11 mouse cellular contexts compared by ENCODE assay signal in genomic region chr4:124765802-124766565, GRCm38 (mm10). TPM values are rescaled to one million over a fixed set of nuclear protein-coding genes. Genes with fewer than 3 reads are reported as not detected.
DNase-seq lines count a peak whose midpoint lies in the region; ATAC-seq and TF ChIP-seq lines count a peak whose summit lies in the region.
"Had no signal": no experiment of that assay in that cellular context is flagged by ENCODE, and none has a peak within 500 bp of the region (broad histone marks: within the 10 kb centered on the region; RNA-seq: fewer than 3 reads in every experiment).

No protein-coding gene starts in this region.

- 6% methylated on average over 23 of the region's 23 CpGs for WGBS in liver, adult 2 months
- 57% methylated on average over 23 of the region's 23 CpGs for WGBS in liver, embryonic 12.5 days (ENCODE audit: insufficient replicate concordance)
- WGBS in limb, embryonic 10.5 days: 95% methylated on average over 23 of the region's 23 CpGs

- peak overlapping the region; percentile 2; the same call in 1 of the 2 replicates for H3K4me3 ChIP-seq in liver, adult 2 months (ENCODE audit: insufficient read depth, low read depth, low read length)
- H3K4me3 ChIP-seq in liver, embryonic 12.5 days: no peak overlapping the region
- H3K4me3 ChIP-seq in limb, embryonic 10.5 days: no peak overlapping the region
- H3K4me3 ChIP-seq: lung, embryonic 15.5 days had no signal

- intact Hi-C loops in heart, postnatal 10 days (cut with DNase I): no loop called here

- peak; percentile 90 for DNase-seq in heart, adult 11 months
- no peak for DNase-seq in heart, postnatal 10 days
- DNase-seq in liver, adult 2 months (ENCODE audit: extremely low read depth, low read depth, low spot score): peak; percentile 86
- DNase-seq in liver: no peak
- peak; percentile 75 for DNase-seq in brain, adult 2 months (ENCODE audit: low read depth, low spot score)
- DNase-seq in limb, embryonic 10.5 days (ENCODE audit: low spot score): no peak
- no peak for DNase-seq in thymus, postnatal 14 days
- DNase-seq: cerebellum, adult 9-10 months had no signal

- H3K27ac ChIP-seq in liver, adult 2 months (replicated peaks; ENCODE audit: insufficient read depth, low read depth, low read length): peak overlapping the region; percentile 92
- H3K27ac ChIP-seq in liver, embryonic 12.5 days: peak overlapping the region; percentile 50
- no peak overlapping the region for H3K27ac ChIP-seq in limb, embryonic 10.5 days
- H3K27ac ChIP-seq: hindbrain, embryonic 14.5 days; lung, embryonic 15.5 days had no signal

- peaks cover 26% of the 10 kb centered on the region for H3K4me1 ChIP-seq in liver, adult 2 months (ENCODE audit: control insufficient read depth, insufficient read depth, low read length)
- peaks cover 75% of the 10 kb centered on the region for H3K4me1 ChIP-seq in liver, embryonic 12.5 days
- H3K4me1 ChIP-seq in limb, embryonic 10.5 days: no peaks in the 10 kb centered on the region

- peak overlapping the region; percentile 41 for H3K9ac ChIP-seq in liver, adult 2 months (ENCODE audit: low read depth, low read length)
- no peak overlapping the region for H3K9ac ChIP-seq in liver, embryonic 12.5 days
- H3K9ac ChIP-seq: hindbrain, embryonic 14.5 days; lung, embryonic 15.5 days had no signal

- H3K27me3 ChIP-seq in liver, adult 2 months (ENCODE audit: control insufficient read depth, insufficient read depth, low read length): no peaks in the 10 kb centered on the region
- no peaks in the 10 kb centered on the region for H3K27me3 ChIP-seq in liver, embryonic 12.5 days (replicated peaks)
- H3K27me3 ChIP-seq in limb, embryonic 10.5 days (ENCODE audit: low read depth, poor library complexity, severe bottlenecking): no peaks in the 10 kb centered on the region
- H3K27me3 ChIP-seq: lung, embryonic 15.5 days had no signal

- ATAC-seq in liver, embryonic 12.5 days: no peak

- H3K9me3 ChIP-seq in liver, embryonic 12.5 days (replicated peaks): no peaks in the 10 kb centered on the region
- no peaks in the 10 kb centered on the region for H3K9me3 ChIP-seq in limb, embryonic 10.5 days (replicated peaks)
- H3K9me3 ChIP-seq: lung, embryonic 15.5 days had no signal

- H3K79me2 ChIP-seq in liver, adult 2 months (ENCODE audit: control insufficient read depth, insufficient read depth, low read length): peaks cover 66% of the 10 kb centered on the region

- no peaks in the 10 kb centered on the region for H3K36me3 ChIP-seq in liver, adult 2 months (ENCODE audit: control insufficient read depth, insufficient read depth, low read length)
- peaks cover 23% of the 10 kb centered on the region for H3K36me3 ChIP-seq in liver, embryonic 12.5 days
- no peaks in the 10 kb centered on the region for H3K36me3 ChIP-seq in limb, embryonic 10.5 days
- H3K36me3 ChIP-seq: lung, embryonic 15.5 days had no signal

- TF ChIP-seq POLR2A in liver, adult 2 months (IDR thresholded peaks at IDR 0.05; ENCODE audit: extremely low read depth, insufficient read depth, low read length): no peak

- TF ChIP-seq CTCF in liver, adult 2 months (IDR thresholded peaks at IDR 0.05; ENCODE audit: low read depth, low read length): no peak

- peak overlapping the region; percentile 9; the same call in 1 of the 2 replicates for H3K4me2 ChIP-seq in liver, embryonic 12.5 days
- H3K4me2 ChIP-seq: hindbrain, embryonic 14.5 days; lung, embryonic 15.5 days had no signal

RNA-seq across cellular contexts. Expression of gene Inpp5b, which starts 24.3 kb away (rescaled TPM):
- total RNA-seq in heart, postnatal 10 days (2021): 10 to 100 TPM; 10.1 to 14.9 TPM
- 15.3 and 15.8 TPM in 2 replicates for total RNA-seq in liver, adult 2 months (2014; rRNA removed)
- 24.1 and 25.7 TPM in 2 replicates for polyA plus RNA-seq in liver, adult 2 months (2012; rRNA removed)
- 49.7 and 50.3 TPM in 2 replicates for polyA plus RNA-seq in liver, embryonic 12.5 days (2016; fragmentation: Nextera tagmentation; extraction: Ambion mirVana)
- polyA plus RNA-seq in limb, embryonic 10.5 days (2016; fragmentation: Nextera tagmentation; extraction: Ambion mirVana): 22.7 and 22.8 TPM in 2 replicates

RNA-seq across cellular contexts. Expression of gene Mtf1, which starts 35.9 kb away (rescaled TPM):
- total RNA-seq in heart, postnatal 10 days (2021): 10 to 100 TPM; 17.4 to 17.6 TPM
- 4.3 and 5.5 TPM in 2 replicates for total RNA-seq in liver, adult 2 months (2014; rRNA removed)
- 5.1 and 6.0 TPM in 2 replicates for polyA plus RNA-seq in liver, adult 2 months (2012; rRNA removed)
- 16.3 and 16.6 TPM in 2 replicates for polyA plus RNA-seq in liver, embryonic 12.5 days (2016; fragmentation: Nextera tagmentation; extraction: Ambion mirVana)
- polyA plus RNA-seq in limb, embryonic 10.5 days (2016; fragmentation: Nextera tagmentation; extraction: Ambion mirVana): 15.6 and 17.3 TPM in 2 replicates

RNA-seq across cellular contexts. Expression of gene Sf3a3, which starts 51.4 kb away (rescaled TPM):
- total RNA-seq in heart, postnatal 10 days (2021): 10 to 100 TPM; 26.2 to 32.5 TPM
- total RNA-seq in liver, adult 2 months (2014; rRNA removed): 12.1 and 15.1 TPM in 2 replicates
- 5.5 and 6.6 TPM in 2 replicates for polyA plus RNA-seq in liver, adult 2 months (2012; rRNA removed)
- 116 and 121 TPM in 2 replicates for polyA plus RNA-seq in liver, embryonic 12.5 days (2016; fragmentation: Nextera tagmentation; extraction: Ambion mirVana)
- polyA plus RNA-seq in limb, embryonic 10.5 days (2016; fragmentation: Nextera tagmentation; extraction: Ambion mirVana): 270 and 284 TPM in 2 replicates

Comparison
In these comparisons a context has a peak if more than half of its experiments do, and no peak if none do; other contexts are left out.
1. DNase-seq: peak in heart, adult 11 months (single experiment), liver, adult 2 months (single experiment) and brain, adult 2 months (single experiment); none in heart, postnatal 10 days (0 of 2), liver (single experiment), limb, embryonic 10.5 days (single experiment) and thymus, postnatal 14 days (single experiment).
2. RNA of gene Sf3a3, which starts 51.4 kb away (polyA plus RNA-seq): 270 to 284 TPM in limb, embryonic 10.5 days and 116 to 121 TPM in liver, embryonic 12.5 days; 5.5 to 6.6 TPM in liver, adult 2 months; every median in the first group is over 10 times any median in the second.